Mouse (Mus musculus): ENCODE results near the gene Gm4881. TPM values are rescaled to one million over a fixed set of nuclear protein-coding genes. Genes with fewer than 3 reads are reported as not detected.

The Gm4881 gene
- not detected for total RNA-seq (2021)

DNA sequence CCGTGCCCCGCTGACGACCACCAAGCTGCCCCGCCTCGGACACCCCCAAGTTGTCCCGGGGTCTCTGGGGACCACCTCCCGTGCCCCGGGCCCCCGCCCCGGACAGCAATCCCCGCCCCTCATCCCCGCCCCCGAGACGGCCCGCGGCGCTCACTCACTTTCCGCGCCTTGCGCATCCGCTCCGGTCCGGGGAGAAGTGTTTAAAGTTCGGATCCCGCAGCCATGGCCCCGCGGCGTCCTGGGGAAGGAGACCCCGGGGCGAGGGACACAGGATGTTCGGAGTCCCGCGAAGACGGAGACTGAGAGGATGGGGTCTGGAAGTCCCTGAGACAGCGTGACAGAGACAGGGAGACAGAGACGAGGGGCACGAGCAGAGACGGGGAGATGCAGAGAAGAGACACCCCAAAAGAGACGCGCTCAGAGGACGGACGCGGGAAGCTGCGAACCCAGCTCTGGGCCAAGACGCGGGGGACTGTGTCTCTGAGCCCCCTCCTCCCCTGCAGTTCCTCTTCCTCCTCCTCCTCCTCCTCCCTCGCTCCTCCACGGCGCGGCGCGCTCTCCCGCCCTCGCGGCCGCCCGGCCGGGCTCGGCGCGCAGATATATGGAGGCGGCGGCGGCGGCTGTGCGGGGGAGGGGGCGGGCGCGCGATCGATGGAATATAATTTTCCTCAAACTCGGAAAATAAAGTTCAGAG is at the start of gene Gm4881:
TSS of gene Gm4881 (minus strand) at position 238 of the 694 bp plus-strand sequence.
- no peak for DNase-seq (ENCODE audit: extremely low spot score in 1 of 2, low spot score in 2 of 2)
- intact Hi-C loops (cut with DNase I), result no loop called here

GRCm38 (mm10) chr7:24993081-24993480 is 48.8 kb upstream of the Gm4881 start:
- DNase-seq (ENCODE audit: extremely low spot score in 1 of 2, low spot score in 2 of 2), result no peak
- intact Hi-C loops (cut with DNase I), result no loop called here

DNA sequence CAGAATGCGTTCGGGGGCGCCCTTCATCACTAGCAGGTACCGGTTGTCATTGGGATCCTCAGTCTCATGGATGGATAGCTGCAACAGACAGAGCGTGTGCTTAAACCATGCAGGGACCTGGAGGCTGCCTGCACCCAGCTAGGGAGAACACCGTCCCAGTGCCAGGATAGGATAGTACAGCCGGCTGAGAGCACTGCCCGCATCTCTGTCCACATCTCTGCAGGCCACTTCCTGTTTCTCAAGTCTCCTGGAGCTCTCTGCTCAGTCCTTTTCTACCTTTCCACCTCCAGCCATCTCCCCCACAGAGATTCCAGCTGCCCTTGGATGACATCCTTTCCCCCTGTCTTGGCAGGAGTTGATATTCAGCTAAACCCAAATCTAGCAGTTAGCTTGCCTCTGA is 46.2 kb upstream of the Gm4881 start:
- intact Hi-C loops (cut with DNase I), result no loop called here

DNA sequence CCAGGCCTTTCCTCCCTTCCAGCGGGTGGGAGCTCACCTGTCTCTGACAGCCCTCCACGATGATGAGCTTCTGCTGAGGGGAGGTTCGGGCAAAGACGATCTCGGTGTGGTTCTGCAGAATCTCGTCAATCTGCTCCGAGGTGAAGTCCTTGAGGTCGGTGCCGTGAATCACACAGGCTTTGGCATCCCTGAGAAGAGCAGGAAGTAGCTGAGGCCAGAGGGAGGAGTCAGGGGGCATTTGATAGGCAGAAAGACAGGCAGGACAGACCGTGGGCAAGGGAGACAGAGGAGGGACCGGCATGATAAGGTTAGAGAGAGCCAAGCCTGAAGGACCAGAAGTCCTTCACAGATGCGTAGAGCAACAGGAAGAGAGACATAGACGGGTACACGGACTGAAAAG is 43.6 kb upstream of the Gm4881 start:
- intact Hi-C loops (cut with DNase I), result no loop called here
- no peak for DNase-seq (ENCODE audit: extremely low spot score in 1 of 2, low spot score in 2 of 2)

More for the DNA sequence above, 46.2 kb upstream of the Gm4881 start:
- DNase-seq (ENCODE audit: extremely low spot score in 1 of 2, low spot score in 2 of 2), result no peak

DNA sequence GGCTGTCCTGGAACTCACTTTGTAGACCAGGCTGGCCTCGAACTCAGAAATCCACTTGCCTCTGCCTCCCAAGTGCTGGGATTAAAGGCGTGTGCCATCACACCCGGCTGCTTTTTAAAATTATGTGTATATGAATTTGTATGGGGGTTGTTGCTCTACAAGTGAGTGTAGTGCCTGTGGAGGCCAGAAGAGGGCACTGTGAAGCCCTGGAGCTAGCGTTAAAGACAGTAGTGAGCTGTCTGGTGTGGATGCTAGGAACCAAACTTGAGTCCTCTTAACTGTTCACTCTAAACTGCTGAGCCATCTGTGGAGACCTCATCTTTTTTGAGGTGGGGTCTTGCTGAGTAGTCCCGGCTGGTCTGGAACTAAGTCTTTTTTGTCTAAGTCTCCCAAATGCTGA is 41.5 kb upstream of the Gm4881 start:
- intact Hi-C loops (cut with DNase I), result no loop called here
- no peak for DNase-seq (ENCODE audit: extremely low spot score in 1 of 2, low spot score in 2 of 2)

DNA sequence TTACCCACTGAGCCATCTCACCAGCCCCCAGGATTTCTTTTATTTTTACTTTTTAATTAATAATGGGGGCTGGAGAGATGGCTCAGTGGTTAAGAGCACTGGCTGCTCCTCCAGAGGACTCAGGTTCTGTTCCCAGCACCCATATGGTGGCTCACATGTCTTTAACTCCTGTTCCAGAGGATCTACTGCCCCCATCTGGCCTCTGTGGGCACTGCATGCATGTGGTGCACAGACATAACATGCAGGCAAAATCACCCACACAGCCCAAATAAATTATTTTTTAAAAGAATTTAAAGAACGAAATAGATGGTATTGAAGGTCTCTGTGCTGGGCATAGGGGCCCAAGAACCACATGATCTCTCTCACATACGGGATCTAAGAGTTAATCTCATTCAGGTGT is 40.0 kb upstream of the Gm4881 start:
- intact Hi-C loops (cut with DNase I), result no loop called here
- no peak for DNase-seq (ENCODE audit: extremely low spot score in 1 of 2, low spot score in 2 of 2)

- DNase-seq (ENCODE audit: extremely low spot score in 1 of 2, low spot score in 2 of 2), result no peak
- intact Hi-C loops (cut with DNase I), result no loop called here
Measured at GRCm38 (mm10) chr7:24983396-24983795, 39.1 kb upstream of the Gm4881 start.

GRCm38 (mm10) chr7:24980439-24980838 is 36.1 kb upstream of the Gm4881 start:
- DNase-seq (ENCODE audit: extremely low spot score in 1 of 2, low spot score in 2 of 2), result no peak
- intact Hi-C loops (cut with DNase I), result no loop called here

DNA sequence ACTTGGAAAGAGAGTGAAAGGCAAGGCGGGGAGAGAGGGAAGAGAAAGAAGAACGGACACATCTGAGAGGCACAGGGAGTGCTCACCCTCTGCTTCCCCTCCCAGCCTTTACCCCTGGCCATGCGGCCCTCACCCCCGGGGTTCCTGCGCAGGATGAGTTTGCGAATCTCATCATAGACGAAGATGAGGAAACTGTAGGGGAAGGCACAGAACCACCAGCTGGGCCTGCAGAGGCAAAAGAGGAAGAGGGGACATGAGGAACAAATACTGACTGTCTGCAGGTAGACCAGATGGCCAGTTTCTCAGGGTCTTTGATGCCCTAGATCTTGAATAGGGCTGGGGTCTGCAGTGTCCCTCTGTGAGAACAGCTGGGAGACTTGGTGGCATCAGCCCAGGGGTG is 34.5 kb upstream of the Gm4881 start:
- intact Hi-C loops (cut with DNase I), result no loop called here
- DNase-seq (ENCODE audit: extremely low spot score in 1 of 2, low spot score in 2 of 2), result no peak

DNA sequence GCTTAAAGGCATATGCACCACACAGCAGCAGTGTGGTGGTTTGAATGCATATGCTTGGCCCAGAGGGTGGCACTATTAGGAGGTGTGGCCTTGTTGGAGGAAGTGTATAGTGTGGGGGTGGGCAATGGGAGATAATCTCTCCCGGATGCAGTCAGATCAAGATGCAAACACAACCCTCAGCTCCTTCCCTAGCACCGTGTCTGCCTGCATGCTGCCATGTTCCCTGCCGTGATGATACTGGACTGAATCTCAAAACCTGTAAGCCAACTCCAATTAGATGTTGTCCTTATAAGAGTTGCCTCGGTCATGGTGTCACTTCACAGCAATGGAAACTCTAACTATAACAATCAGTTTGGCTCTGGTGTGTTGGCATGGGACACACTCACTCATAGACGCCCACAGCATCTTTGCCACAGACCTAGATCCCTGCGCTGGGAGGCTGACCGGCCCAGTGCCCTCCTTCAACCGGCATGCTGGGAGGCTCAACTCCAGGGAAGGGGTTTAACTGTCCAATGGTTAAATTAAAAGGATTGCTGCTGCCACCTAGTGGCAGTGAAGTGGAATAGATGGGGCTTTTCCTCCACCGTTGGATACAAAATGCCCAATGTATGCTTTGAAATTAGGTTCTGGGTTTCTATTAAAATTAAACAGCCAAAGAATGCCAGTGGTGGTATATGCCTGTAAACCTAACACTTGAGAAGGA is 30.8 kb upstream of the Gm4881 start:
- intact Hi-C loops (cut with DNase I), result no loop called here
- DNase-seq (ENCODE audit: extremely low spot score in 1 of 2, low spot score in 2 of 2), result peak in 1 of 2 experiments; percentile 59

GRCm38 (mm10) chr7:24973902-24974301 is 29.6 kb upstream of the Gm4881 start:
- no peak for DNase-seq (ENCODE audit: extremely low spot score in 1 of 2, low spot score in 2 of 2)
- intact Hi-C loops (cut with DNase I), result no loop called here

DNA sequence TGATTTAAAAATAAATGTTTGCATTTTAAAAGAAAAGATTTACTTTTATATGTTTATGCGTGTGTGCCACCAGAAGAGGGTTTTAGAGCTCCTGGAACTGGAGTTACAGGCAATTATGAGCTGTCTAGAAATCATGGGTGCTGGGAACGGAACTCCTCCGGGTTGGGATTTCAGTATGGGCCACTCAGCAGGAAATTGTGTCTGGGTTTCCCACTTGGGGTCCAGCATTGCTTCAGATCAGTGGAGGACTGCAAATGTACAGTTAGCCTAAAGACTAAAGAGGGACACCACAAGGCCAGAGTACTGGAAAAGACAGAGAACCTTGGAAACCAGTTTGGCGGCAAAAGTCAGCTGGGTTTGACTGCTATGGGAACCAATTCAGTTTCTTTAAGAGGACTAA is 28.9 kb upstream of the Gm4881 start:
- intact Hi-C loops (cut with DNase I), result no loop called here
- no peak for DNase-seq (ENCODE audit: extremely low spot score in 1 of 2, low spot score in 2 of 2)

- intact Hi-C loops (cut with DNase I), result no loop called here
- DNase-seq (ENCODE audit: extremely low spot score in 1 of 2, low spot score in 2 of 2), result peak; percentile 93 to 94
Measured at GRCm38 (mm10) chr7:24971972-24972893, 27.9 kb upstream of the Gm4881 start, which contains the start of gene Rabac1. Rabac1 (minus strand) TSS chr7:24972754.

DNA sequence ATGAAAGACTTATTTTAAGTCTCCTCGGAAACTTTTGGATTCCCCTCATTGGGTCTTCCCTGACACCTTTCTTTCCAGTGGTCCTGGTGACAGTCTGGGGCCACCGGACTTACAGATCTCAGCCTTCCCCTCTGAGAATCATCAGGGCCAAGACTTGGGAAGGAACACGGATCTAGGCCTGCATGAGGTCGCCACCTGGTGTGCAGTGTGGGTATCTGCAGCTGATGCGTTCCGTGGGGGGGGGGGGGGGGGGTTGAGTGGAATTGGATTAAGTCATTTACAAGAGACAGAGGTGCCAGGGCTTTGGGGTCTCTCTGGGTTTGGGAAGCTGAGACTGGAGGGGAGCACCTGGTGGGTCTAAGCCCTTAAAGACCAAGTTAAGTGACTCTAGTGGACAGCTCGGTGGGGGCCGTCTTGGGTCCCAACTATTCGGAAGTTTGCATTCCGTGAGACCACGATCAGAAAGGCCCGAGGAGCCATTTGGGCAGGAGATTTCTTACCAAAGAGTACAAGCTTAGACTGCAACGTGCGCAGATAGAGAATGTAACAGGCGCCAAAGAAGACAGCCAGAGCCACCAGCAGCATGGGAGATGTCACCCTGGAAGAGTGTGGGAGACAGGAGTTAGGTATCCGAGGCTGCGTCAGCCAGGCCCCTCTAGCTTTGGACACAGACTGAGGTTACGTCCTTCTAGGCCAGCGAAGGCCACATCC is 27.1 kb upstream of the Gm4881 start:
- peak in 1 of 2 experiments; percentile 65 for DNase-seq (ENCODE audit: extremely low spot score in 1 of 2, low spot score in 2 of 2)
- intact Hi-C loops (cut with DNase I), result no loop called here

GRCm38 (mm10) chr7:24970341-24970740 is 26.0 kb upstream of the Gm4881 start:
- no peak for DNase-seq (ENCODE audit: extremely low spot score in 1 of 2, low spot score in 2 of 2)
- intact Hi-C loops (cut with DNase I), result no loop called here

DNA sequence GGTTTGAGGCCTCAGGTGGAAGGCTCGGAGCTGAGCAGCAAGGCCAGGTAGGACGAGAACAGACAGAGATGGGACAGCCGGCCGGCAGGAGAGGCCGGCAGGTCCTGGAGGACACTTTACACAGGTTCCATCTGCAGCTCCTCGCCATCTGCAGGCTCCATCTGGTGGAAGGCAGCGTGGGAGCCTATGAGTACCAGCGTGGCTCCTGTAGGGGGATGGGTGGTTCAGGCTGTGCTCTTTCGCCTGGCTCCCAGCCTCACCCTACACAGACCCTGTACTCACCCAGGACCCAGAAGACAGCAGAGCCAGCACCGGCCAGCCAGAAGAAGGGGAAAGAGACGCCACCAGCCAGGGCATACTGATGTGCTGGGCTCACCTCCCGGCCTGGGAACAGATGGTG is 25.5 kb upstream of the Gm4881 start:
- DNase-seq (ENCODE audit: extremely low spot score in 1 of 2, low spot score in 2 of 2), result peak in 1 of 2 experiments; percentile 57
- intact Hi-C loops (cut with DNase I), result loop anchor here (5.0 to 10.0 kb wide), 3 partner anchors 68 to 375 kb away; partner anchors contain the start of gene Arhgef1

GRCm38 (mm10) chr7:24968463-24968862 is 24.2 kb upstream of the Gm4881 start:
- intact Hi-C loops (cut with DNase I), result loop anchor here (5.0 to 10.0 kb wide), 3 partner anchors 66 to 374 kb away; partner anchors contain the start of gene Arhgef1
- no peak for DNase-seq (ENCODE audit: extremely low spot score in 1 of 2, low spot score in 2 of 2)

DNA sequence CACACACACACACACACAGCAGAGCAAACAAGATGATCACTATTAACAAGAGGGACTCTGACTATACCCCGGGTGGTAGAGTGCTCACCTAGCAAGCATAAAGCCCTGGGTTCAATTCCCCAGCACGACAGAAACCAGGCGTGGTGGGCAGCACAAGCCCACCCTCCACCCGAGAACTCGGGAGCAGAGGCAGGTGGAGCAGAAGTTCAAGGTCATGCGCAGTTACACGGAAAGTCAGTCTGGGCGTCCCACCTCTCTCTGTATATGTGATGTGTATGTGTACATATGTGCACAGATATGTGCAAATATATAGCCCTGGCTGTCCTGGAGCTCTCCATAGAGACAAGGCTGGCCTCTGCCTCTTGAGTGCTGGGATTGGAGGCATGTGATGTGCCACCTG is 23.7 kb upstream of the Gm4881 start:
- no peak for DNase-seq (ENCODE audit: extremely low spot score in 1 of 2, low spot score in 2 of 2)
- intact Hi-C loops (cut with DNase I), result loop anchor here (5.0 to 10.0 kb wide), 3 partner anchors 66 to 373 kb away; partner anchors contain the start of gene Arhgef1

Measured in left cerebral cortex, postnatal 10 days (tissue).